Mouse (Mus musculus) cerebellum, postnatal 14 days (tissue): Measurements from ENCODE around the gene Slc35g1.
"Not testable (repeated sequence)": the region's sequence is repeated elsewhere in the genome, so short reads cannot be mapped to it uniquely, and the experiment has no call there.

ENCODE experiments used
- DNase-seq, 2 experiments: peaks; one replicate each; pipeline ENCODE4 v3.0.0; 2021; ENCODE audit warnings: mixed read lengths in 2 of 2

Gene Slc35g1

DNA sequence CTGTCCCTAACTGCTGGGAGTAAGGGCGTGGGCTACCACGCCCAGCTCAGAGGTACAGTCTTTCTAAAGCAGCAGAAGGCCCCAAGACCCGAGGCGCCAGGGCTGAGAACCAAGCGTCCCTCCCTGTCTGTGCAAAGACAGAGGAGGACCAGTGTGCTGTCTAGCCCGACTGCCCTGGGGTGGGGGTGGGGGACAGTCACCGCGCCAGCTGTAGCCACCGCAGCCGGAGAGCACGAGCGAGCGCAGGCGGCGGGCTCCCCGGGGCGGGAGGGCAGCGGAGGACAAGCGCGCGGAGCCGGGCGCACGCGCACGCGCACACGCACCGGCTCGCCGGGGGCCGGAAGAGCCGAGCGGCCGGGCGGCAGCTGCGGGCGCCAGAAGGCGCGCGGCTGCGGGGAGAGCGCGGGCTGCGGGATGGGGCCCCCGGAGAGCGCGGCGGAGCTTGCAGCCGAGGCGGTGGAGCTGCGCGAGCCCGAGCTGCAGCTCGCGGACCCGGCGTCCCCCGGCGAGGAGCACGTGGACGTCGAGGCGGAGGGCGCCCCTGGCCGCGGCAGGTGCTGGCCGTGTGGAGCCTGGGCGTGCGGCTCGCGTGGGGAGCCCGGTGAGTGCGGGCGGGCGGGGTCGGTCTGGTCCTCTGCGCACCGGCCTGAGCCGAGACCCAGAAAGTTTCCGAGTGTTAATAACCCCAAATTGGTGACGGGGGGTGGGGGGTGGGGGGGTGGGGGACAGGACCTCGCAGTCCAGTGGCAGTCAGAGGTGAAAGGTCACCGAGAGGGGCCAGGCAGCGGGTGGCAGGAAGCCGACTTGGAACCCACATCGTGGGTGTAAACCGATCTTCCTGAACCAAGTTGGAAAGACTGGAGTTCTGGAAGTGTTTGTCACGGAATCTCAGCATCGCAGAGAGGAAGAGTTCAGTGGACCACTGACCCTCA, at the start of gene Slc35g1:
Gene Slc35g1 (plus strand): TSS at position 280 of the 932 bp plus-strand sequence.
- DNase-seq: peak; percentile 66 to 73

GRCm38 (mm10) chr19:38348271-38349012, 47.3 kb upstream of the Slc35g1 start:
- DNase-seq: no peak

DNA sequence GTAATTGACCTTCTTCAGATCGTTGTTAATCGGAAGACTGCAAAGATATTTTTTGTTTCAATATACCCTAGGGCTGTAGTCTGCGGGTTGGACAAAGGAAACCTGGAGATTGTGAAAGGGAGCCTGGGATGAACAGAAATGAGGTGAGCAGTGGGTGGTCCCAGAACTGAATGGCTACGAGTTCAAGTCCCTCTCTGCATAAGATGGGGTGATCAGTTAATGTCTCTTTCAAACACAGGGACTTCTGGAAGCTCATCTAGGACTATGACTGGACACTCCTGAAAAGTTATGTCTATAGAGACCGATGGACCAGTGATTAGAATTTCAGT, 46.8 kb upstream of the Slc35g1 start:
- no peak for DNase-seq

DNA sequence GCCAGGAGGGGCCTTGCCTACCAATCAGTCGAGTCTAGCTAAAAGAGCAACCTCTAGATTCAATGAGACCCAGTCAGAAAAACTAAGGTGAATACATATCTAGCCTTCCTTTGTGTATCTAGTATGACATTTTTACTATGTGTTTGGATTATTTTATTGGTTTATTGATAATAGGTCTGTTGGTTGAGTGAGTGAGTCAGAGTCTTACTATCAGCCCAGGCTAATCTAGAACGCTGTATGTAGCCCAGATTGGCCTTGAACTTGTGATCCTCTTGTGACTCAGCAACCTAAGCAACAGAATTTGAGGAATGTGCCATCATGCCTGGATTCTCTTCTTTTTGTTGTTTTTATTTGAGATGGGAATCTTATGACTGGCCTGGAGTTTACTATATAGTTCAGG, 44.6 kb upstream of the Slc35g1 start:
- no peak for DNase-seq

DNA sequence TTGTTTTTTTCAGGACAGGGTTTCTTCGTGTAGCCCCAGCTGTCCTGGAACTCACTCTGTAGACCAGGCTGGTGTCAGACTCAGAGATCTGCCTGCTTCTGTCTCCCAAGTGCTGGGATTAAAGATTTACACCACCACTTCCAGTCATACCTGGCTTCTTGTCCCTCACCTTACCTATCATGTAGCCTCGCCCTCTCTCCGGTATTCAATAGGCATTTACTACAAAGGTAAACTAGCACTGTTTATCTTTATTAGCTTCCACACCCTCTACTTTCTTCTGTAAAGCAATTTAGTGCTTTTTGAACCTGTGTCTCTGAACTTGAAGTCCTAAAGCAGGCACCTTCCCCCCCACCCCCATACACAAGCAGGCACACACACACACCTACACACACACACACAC, 44.1 kb upstream of the Slc35g1 start:
- DNase-seq: no peak

DNA sequence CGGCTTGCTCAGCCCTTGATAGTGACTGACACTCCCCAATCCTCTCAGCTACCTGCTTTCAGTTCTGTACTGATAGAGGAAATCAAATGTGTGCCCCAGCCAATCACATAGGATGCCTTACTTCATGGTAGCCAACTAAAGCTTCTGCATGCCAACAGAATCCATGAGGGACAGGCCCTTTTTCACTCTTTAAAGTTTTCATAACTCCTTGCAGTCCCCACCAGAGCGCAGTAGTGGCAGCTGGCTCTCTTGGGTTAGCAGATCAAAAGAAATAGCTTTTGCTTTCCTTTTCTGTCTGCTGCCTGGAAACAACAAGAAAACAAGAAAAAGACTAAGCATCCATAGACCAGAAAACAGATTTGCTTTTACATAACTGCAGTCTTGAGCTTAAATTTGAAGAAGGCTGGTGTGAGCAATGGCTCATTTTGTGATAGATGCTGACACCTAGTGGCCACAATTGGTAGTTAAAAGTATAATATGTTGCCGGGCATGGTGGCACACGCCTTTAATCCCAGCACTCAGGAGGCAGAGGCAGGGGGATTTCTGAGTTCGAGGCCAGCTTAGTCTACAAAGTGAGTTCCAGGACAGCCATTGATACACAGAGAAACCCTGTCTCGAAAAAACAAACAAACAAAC, 43.2 kb upstream of the Slc35g1 start:
- DNase-seq: peak; percentile 63 to 75

GRCm38 (mm10) chr19:38354279-38354678, 41.5 kb upstream of the Slc35g1 start:
- DNase-seq: no peak

GRCm38 (mm10) chr19:38354819-38355360, 40.9 kb upstream of the Slc35g1 start:
- peak in 1 of 2 experiments; percentile 13 for DNase-seq

DNA sequence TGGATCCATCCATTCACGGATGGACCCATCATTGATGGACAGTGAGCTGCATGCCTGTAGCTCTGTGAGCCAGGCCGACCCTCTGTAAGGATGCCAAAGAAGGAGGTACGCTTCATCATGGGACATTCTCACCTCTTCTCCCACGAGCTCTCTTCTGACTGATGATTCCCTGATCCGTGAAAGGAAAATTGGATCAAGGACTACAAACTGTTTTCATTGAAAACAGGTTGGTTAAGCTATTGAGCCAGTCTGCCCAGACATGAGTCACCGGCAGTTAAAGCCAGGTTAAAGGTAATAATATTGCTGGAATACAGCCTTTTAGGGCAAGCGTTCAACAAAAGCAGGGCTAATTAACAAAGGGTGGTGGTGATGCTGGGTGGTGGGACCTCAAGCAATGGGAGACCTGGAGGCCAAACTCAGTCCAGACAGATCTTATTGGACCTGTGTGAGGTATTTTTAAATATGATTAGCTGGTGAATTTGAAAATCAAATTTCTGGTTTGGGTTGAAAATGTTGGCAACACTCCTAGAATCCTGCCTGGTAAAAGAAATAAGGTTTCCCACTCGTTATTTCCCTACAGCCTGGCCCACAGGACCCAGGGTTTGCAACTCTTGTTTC, 39.5 kb upstream of the Slc35g1 start:
- DNase-seq: no peak

DNA sequence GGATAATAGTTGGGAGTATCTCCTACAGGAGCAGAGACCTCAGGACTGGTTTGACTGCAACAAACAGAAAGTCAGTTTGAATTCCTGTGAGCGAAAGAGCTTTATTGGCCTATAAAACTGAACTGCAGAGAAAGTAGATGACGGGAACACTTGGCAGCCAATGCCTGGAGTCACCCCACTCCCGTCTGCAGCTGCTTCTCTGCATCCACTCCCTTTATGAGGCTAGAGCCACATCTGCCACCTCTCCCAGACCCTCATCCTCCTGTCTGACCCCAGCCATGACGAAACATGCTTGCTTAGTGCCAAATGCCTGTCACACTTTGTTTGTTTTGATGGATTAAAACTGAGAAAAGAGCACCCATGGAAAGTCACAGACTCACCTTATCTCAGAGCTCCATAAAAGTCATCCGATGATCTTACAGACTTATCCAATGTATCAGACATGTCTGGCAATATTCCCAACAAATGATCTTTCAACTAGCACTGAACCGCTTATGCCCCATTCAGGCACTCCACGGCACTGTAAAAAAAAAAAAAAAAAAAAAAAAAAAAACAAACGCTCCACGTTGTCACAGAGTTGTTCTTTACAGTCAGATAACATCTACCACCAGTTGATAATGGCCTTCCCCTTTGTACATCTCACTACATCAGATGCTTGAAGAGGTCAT, 37.7 kb upstream of the Slc35g1 start:
- no peak for DNase-seq

DNA sequence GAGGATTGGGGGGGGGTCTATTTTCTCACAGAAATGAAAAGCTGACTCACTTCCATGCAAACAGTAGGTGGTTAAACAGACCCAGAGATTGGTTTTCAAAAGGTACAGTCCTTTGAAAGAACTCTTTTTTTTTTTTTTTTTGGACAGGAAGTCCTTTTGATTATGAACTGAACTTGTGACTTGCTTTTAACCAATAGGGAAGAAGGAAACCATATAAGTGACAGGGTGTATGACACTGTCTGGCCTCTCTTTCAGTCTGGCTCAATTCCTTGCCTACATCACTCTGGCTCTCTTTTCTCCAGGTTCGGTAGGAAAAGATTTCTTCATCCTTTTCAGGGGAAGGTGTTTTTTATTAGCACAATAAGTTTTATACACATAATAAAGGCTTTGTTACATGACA, 36.5 kb upstream of the Slc35g1 start:
- no peak for DNase-seq

- no peak for DNase-seq
Measured at GRCm38 (mm10) chr19:38361850-38362249, 33.9 kb upstream of the Slc35g1 start.

- no peak for DNase-seq
Measured at GRCm38 (mm10) chr19:38363358-38363757, 32.4 kb upstream of the Slc35g1 start.

DNA sequence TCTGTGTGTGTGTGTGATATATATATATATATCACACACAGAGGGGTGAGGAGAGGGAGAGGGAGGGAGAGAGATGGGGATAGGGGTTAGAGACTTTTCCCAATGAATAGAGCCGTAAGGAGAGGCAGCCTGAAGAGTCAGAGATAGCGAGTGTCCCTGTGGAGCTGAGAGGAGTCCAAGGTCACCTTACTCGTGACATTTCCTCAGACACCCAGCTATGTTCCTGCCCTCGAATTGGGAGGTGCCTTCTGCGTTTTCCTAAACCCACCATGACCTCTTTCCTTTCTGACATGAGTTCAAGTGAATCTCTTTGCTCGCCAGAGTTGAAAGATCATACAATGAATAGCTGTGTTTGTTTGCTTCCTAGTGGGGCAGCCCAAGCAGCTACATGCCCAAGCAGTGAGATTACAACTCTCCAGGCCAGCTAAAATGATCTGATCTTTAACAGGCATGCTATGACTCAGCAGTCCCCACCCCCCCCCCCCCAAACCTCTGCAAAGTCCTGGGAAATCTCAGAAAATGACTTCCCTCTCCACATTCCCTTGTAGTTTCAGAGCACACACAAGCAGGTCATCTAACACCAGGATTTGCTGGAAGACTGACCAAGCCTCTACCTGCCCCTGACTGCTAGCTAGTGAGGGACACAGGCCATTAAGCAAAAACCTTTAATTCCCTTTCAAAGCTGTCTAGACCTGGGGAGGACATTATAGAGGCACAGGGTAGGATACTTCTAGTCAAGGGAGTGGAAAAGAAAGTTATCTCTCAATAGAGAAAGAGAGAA, 31.7 kb upstream of the Slc35g1 start:
- no peak for DNase-seq

DNA sequence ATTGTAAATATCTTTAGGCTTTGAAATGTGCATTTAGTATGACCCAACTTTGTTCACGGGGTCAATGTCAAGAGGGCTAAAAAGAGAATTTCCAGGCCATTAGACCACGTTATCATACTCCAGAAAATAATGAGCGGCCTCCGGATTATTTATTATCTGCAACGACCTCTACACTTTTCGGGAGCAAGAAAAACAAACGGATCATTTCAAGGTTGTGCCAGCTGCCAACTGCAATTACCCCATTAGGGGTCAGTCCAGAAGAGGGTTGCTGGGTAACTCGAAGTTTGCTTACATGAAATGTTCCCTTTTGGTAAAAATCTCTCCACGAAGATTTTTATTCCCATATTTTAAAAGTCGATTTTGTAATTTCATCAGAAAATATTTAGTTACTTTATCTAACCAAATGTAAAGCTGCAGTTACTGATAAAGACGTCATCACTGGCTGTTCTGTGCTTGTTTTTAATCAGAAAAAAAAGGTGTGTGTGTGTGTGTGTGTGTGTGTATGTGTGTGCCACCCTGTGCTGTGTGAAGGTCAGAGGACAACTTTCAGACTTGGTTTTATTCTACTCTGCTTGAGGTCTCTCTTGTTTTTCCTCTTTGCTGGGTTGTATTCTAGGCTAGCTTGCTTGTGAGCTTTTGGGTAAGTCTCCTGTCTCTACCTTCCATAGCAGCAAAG, 30.7 kb upstream of the Slc35g1 start:
- no peak for DNase-seq

GRCm38 (mm10) chr19:38372460-38373102, 23.2 kb upstream of the Slc35g1 start:
- no peak for DNase-seq

GRCm38 (mm10) chr19:38373371-38373770, 22.4 kb upstream of the Slc35g1 start:
- DNase-seq: no peak

DNA sequence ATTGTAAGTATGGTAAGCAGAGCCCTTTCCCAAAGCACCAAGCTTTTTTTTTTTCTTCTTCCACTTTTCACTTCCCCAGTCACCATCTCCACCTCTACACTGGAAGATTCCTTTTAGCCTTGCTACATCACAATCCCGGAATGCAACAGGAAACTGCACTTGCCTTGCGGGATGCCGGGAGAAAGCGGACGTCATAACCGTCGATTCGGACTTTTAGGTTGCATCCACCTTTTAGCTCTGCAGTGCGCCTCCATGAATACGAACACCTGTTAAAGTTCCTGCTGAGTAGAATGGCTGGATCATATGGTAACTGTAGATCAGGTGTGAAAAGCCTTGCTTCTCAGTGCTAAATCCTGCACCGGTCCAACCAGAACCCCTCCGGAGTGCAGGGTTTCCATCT, 12.0 kb upstream of the Slc35g1 start:
- DNase-seq: no peak

DNA sequence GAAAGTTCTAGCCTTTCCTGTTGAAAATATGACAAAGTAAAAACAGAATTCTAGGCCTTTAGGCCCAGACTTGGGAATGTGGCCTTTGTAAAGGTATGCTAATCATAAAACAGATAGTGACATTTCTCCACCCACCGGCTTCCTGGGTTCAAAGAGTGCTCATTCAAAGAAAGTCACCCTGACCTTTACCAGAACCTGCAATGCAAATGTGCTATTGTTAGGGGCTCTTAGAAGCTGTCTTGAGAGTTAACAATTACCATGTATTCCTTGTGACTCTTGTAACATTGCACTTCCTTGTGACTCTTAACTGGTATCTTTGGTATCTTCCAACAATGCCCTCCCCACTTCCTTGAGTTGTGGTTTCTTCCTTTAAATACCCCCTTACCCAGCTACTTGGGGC, 8.8 kb upstream of the Slc35g1 start:
- not testable (repeated sequence) for DNase-seq

DNA sequence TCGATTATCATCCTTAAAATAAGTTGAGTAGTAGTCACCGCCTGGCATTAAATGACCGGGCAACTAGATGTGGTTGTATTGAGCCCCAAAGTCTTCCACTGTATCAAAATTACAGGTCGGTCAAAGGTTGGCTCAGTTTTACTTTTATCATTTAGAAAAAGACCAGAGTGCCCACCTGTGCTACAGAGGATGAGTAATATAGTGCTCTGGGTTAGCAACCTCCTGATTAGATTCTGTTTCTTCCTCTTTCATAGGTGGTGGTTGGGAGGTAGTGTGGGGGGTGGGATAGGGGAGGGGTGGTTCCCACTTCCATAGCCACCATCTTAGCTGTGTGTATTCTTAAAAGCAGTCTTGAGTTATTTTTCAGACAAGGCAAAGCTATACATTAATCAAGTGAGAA, 7.9 kb upstream of the Slc35g1 start:
- DNase-seq: no peak
